1 mouse cellular context compared by ENCODE assay signal in the genomic region with DNA sequence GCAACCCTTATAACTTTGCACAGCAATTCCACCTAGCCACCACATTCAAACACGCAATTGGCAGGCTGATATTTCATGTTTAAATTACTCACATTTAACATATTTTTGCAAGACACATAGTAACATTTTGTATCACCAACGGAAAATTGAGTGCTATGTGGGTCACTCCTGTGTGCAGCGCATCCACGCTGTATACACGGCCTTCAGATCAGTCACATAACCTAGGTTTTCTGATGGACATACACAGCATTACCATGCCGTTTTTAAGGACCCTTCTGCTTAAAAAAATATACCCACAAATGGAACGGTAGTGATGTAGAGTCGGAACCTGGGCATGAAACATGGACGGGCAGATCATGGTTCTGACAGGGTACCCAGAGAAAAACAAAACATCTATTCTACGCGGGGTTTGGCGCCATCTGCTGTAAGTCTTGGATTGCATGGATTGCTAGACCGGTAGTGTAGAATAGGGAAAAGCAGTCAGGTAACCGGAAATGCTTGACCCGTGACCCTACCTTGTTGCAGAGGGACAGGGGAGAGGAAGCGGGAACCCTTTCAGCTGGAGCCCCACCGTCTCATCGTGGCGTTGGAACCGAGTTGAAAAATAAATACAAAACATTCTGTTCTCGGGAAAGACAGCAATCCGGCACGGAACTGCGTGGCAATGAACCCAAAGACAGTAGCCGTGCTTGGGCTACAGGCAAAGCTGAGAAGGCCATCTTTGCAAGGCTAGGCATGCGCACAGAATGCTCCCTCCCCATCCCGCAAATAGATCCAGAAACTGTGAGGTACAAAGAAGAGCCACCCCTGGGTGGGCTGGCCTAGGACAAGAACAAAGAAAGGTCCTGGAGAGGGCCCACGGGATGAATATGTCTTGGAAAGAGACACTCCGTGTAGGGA.
TF ChIP-seq lines count a peak whose summit lies in the region.

No protein-coding gene starts in this region.

TF ChIP-seq in C2C12, 6 proteins besides CTCF, POLR2A, EP300 and RAD21 (continued from another document):
- TF ChIP-seq CEBPB (IDR thresholded peaks at IDR 0.05; ENCODE audit: low read depth) (no peak), MYOG (IDR thresholded peaks at IDR 0.05; ENCODE audit: control insufficient read depth, extremely low read depth, insufficient read length) (no peak)
